Mouse (Mus musculus) right cerebral cortex, postnatal 10 days (tissue): ENCODE data around the gene Vmn1r77.
"Not testable (repeated sequence)": the region's sequence is repeated elsewhere in the genome, so short reads cannot be mapped to it uniquely, and the experiment has no call there.

ENCODE experiments used
- DNase-seq, 2 experiments: peaks; one replicate each; pipeline ENCODE4 v3.0.0; 2021; ENCODE audit warnings: low spot score in 2 of 2

Vmn1r77 gene

GRCm38 (mm10) chr7:12036452-12036851 is at the start of gene Vmn1r77:
Vmn1r77 (plus strand) TSS chr7:12036752.
- DNase-seq: not testable (repeated sequence)

- not testable (repeated sequence) for DNase-seq
These were observed 25.1 kb upstream of the Vmn1r77 start for GRCm38 (mm10) chr7:12011491-12011890.

GRCm38 (mm10) chr7:12012392-12012791 is 24.2 kb upstream of the Vmn1r77 start:
- not testable (repeated sequence) for DNase-seq

- DNase-seq: no peak
These were observed 23.4 kb upstream of the Vmn1r77 start for GRCm38 (mm10) chr7:12013106-12013505.

GRCm38 (mm10) chr7:12017829-12018228 is 18.7 kb upstream of the Vmn1r77 start:
- DNase-seq: not testable (repeated sequence)

GRCm38 (mm10) chr7:12040664-12041063 is 4.1 kb downstream of the Vmn1r77 start:
- no peak for DNase-seq
